Mouse (Mus musculus): Measurements from ENCODE around the gene Snap25. TPM values are rescaled to one million over a fixed set of nuclear protein-coding genes. Genes with fewer than 3 reads are reported as not detected.
A peak's percentile ranks its signal among the peaks of the same experiment; 100 is the strongest.

Gene Snap25
- 0.06 TPM in 1 of 2 replicates, not detected in the other for polyA plus RNA-seq (2012; rRNA removed)

- Histone ChIP-seq H3K4me1 (ENCODE audit: control insufficient read depth, insufficient read depth, low read length) (peaks cover 11% of the 10 kb centered on the region), H3K4me3 (ENCODE audit: control insufficient read depth, low read depth, low read length) (peak within 1 kb of the TSS; percentile 21), H3K27me3 (ENCODE audit: control insufficient read depth, insufficient read depth, low read length) (no peaks in the 10 kb centered on the region), H3K36me3 (ENCODE audit: control insufficient read depth, insufficient read depth, low read length) (no peaks in the 10 kb centered on the region), H3K27ac (ENCODE audit: control insufficient read depth, insufficient read depth, low read depth, low read length) (no peak within 1 kb of the TSS)
- TF ChIP-seq POLR2A (IDR thresholded peaks at IDR 0.05; ENCODE audit: control insufficient read depth, low read depth, low read length) = no peak
- TF ChIP-seq CTCF (IDR thresholded peaks at IDR 0.05; ENCODE audit: control insufficient read depth, insufficient read depth, insufficient replicate concordance, low read depth, low read length) = no peak
Measured at GRCm38 (mm10) chr2:136713299-136713758, at the start of gene Snap25. TSS of gene Snap25 (plus strand) at chr2:136713453.

GRCm38 (mm10) chr2:136666951-136667350 lies 46.3 kb upstream of the Snap25 start:
- Histone ChIP-seq H3K4me1 (ENCODE audit: control insufficient read depth, insufficient read depth, low read length) (no peaks in the 10 kb centered on the region), H3K27me3 (ENCODE audit: control insufficient read depth, insufficient read depth, low read length) (no peaks in the 10 kb centered on the region), H3K27ac (ENCODE audit: control insufficient read depth, insufficient read depth, low read depth, low read length) (no peak overlapping the region), H3K4me3 (ENCODE audit: control insufficient read depth, low read depth, low read length) (no peak overlapping the region), H3K36me3 (ENCODE audit: control insufficient read depth, insufficient read depth, low read length) (no peaks in the 10 kb centered on the region)
- TF ChIP-seq CTCF (IDR thresholded peaks at IDR 0.05; ENCODE audit: control insufficient read depth, insufficient read depth, insufficient replicate concordance, low read depth, low read length) (no peak), POLR2A (IDR thresholded peaks at IDR 0.05; ENCODE audit: control insufficient read depth, low read depth, low read length) (no peak)

GRCm38 (mm10) chr2:136669183-136669582 lies 44.1 kb upstream of the Snap25 start:
- no peaks in the 10 kb centered on the region for H3K27me3 ChIP-seq (ENCODE audit: control insufficient read depth, insufficient read depth, low read length)
- H3K36me3 ChIP-seq (ENCODE audit: control insufficient read depth, insufficient read depth, low read length) = no peaks in the 10 kb centered on the region
- H3K4me1 ChIP-seq (ENCODE audit: control insufficient read depth, insufficient read depth, low read length) = no peaks in the 10 kb centered on the region
- no peak for TF ChIP-seq CTCF (IDR thresholded peaks at IDR 0.05; ENCODE audit: control insufficient read depth, insufficient read depth, insufficient replicate concordance, low read depth, low read length)
- no peak for TF ChIP-seq POLR2A (IDR thresholded peaks at IDR 0.05; ENCODE audit: control insufficient read depth, low read depth, low read length)
- H3K27ac ChIP-seq (ENCODE audit: control insufficient read depth, insufficient read depth, low read depth, low read length) = no peak overlapping the region
- no peak overlapping the region for H3K4me3 ChIP-seq (ENCODE audit: control insufficient read depth, low read depth, low read length)

- H3K36me3 ChIP-seq (ENCODE audit: control insufficient read depth, insufficient read depth, low read length) = no peaks in the 10 kb centered on the region
- no peak for TF ChIP-seq CTCF (IDR thresholded peaks at IDR 0.05; ENCODE audit: control insufficient read depth, insufficient read depth, insufficient replicate concordance, low read depth, low read length)
- TF ChIP-seq POLR2A (IDR thresholded peaks at IDR 0.05; ENCODE audit: control insufficient read depth, low read depth, low read length) = no peak
- H3K4me3 ChIP-seq (ENCODE audit: control insufficient read depth, low read depth, low read length) = no peak overlapping the region
- H3K27ac ChIP-seq (ENCODE audit: control insufficient read depth, insufficient read depth, low read depth, low read length) = no peak overlapping the region
- H3K27me3 ChIP-seq (ENCODE audit: control insufficient read depth, insufficient read depth, low read length) = no peaks in the 10 kb centered on the region
- no peaks in the 10 kb centered on the region for H3K4me1 ChIP-seq (ENCODE audit: control insufficient read depth, insufficient read depth, low read length)
Measured at GRCm38 (mm10) chr2:136669665-136670064, 43.6 kb upstream of the Snap25 start.

- TF ChIP-seq POLR2A (IDR thresholded peaks at IDR 0.05; ENCODE audit: control insufficient read depth, low read depth, low read length) (no peak), CTCF (IDR thresholded peaks at IDR 0.05; ENCODE audit: control insufficient read depth, insufficient read depth, insufficient replicate concordance, low read depth, low read length) (no peak)
- H3K4me3 ChIP-seq (ENCODE audit: control insufficient read depth, low read depth, low read length) = no peak overlapping the region
- no peaks in the 10 kb centered on the region for H3K27me3 ChIP-seq (ENCODE audit: control insufficient read depth, insufficient read depth, low read length)
- no peaks in the 10 kb centered on the region for H3K4me1 ChIP-seq (ENCODE audit: control insufficient read depth, insufficient read depth, low read length)
- H3K36me3 ChIP-seq (ENCODE audit: control insufficient read depth, insufficient read depth, low read length) = no peaks in the 10 kb centered on the region
- no peak overlapping the region for H3K27ac ChIP-seq (ENCODE audit: control insufficient read depth, insufficient read depth, low read depth, low read length)
Measured at GRCm38 (mm10) chr2:136670539-136671271, 42.5 kb upstream of the Snap25 start.

GRCm38 (mm10) chr2:136674077-136674757 lies 39.0 kb upstream of the Snap25 start:
- TF ChIP-seq POLR2A (IDR thresholded peaks at IDR 0.05; ENCODE audit: control insufficient read depth, low read depth, low read length) (no peak), CTCF (IDR thresholded peaks at IDR 0.05; ENCODE audit: control insufficient read depth, insufficient read depth, insufficient replicate concordance, low read depth, low read length) (no peak)
- H3K4me3 ChIP-seq (ENCODE audit: control insufficient read depth, low read depth, low read length) = no peak overlapping the region
- H3K27me3 ChIP-seq (ENCODE audit: control insufficient read depth, insufficient read depth, low read length) = no peaks in the 10 kb centered on the region
- H3K27ac ChIP-seq (ENCODE audit: control insufficient read depth, insufficient read depth, low read depth, low read length) = no peak overlapping the region
- no peaks in the 10 kb centered on the region for H3K36me3 ChIP-seq (ENCODE audit: control insufficient read depth, insufficient read depth, low read length)
- H3K4me1 ChIP-seq (ENCODE audit: control insufficient read depth, insufficient read depth, low read length) = peaks cover 7% of the 10 kb centered on the region

- H3K27me3 ChIP-seq (ENCODE audit: control insufficient read depth, insufficient read depth, low read length) = no peaks in the 10 kb centered on the region
- no peak for TF ChIP-seq CTCF (IDR thresholded peaks at IDR 0.05; ENCODE audit: control insufficient read depth, insufficient read depth, insufficient replicate concordance, low read depth, low read length)
- TF ChIP-seq POLR2A (IDR thresholded peaks at IDR 0.05; ENCODE audit: control insufficient read depth, low read depth, low read length) = no peak
- no peak overlapping the region for H3K4me3 ChIP-seq (ENCODE audit: control insufficient read depth, low read depth, low read length)
- H3K27ac ChIP-seq (ENCODE audit: control insufficient read depth, insufficient read depth, low read depth, low read length) = no peak overlapping the region
- H3K36me3 ChIP-seq (ENCODE audit: control insufficient read depth, insufficient read depth, low read length) = no peaks in the 10 kb centered on the region
- peaks cover 12% of the 10 kb centered on the region for H3K4me1 ChIP-seq (ENCODE audit: control insufficient read depth, insufficient read depth, low read length)
Measured at GRCm38 (mm10) chr2:136676196-136676595, 37.1 kb upstream of the Snap25 start.

Measured in testis, adult 2 months (tissue).